Mouse (Mus musculus) c-Kit-positive CD71-positive TER-119-positive erythroid progenitor cells, embryonic 14.5 days (primary cell): ENCODE measurements at regions not wholly inside any gene's neighbourhood (a gene's known extent, or its start where the extent isn't known, plus 50 kb on each side); places are given as distances from the start of the nearest gene placed in this dataset.
A peak's percentile ranks its signal among the peaks of the same experiment; 100 is the strongest.

ENCODE experiments used
- DNase-seq: peaks from one replicate; pipeline ENCODE4 v3.0.0-alpha.2; 2013; ENCODE audit warnings: low spot score

GRCm38 (mm10) chr9:43930037-43930404, 113.2 kb upstream of the Thy1 start:
- DNase-seq: no peak

GRCm38 (mm10) chr9:43930476-43930875, 112.7 kb upstream of the Thy1 start:
- no peak for DNase-seq

GRCm38 (mm10) chr9:43934012-43934690, 109.0 kb upstream of the Thy1 start:
- DNase-seq: no peak

GRCm38 (mm10) chr9:43934691-43935064, 108.5 kb upstream of the Thy1 start:
- DNase-seq: no peak

GRCm38 (mm10) chr9:43939336-43939735, 103.8 kb upstream of the Thy1 start:
- no peak for DNase-seq

GRCm38 (mm10) chr9:43942147-43942546, 101.0 kb upstream of the Thy1 start:
- no peak for DNase-seq

GRCm38 (mm10) chr9:43943522-43943921, 99.7 kb upstream of the Thy1 start:
- DNase-seq: no peak

- no peak for DNase-seq
Observed at GRCm38 (mm10) chr9:43944816-43945741, 98.1 kb upstream of the Thy1 start.

GRCm38 (mm10) chr9:43945997-43946649, 97.1 kb upstream of the Thy1 start:
- DNase-seq: no peak

GRCm38 (mm10) chr9:43947089-43947488, 96.1 kb upstream of the Thy1 start:
- DNase-seq: no peak

- no peak for DNase-seq
Observed at GRCm38 (mm10) chr9:43947490-43948150, 95.6 kb upstream of the Thy1 start.

- DNase-seq: no peak
Observed at GRCm38 (mm10) chr9:43953128-43953527, 90.1 kb upstream of the Thy1 start.

- peak; percentile 10 for DNase-seq
Observed at GRCm38 (mm10) chr9:43959541-43959940, 83.6 kb upstream of the Thy1 start.

- DNase-seq: no peak
Observed at GRCm38 (mm10) chr9:43961431-43961830, 81.8 kb upstream of the Thy1 start.

GRCm38 (mm10) chr9:43965171-43965570, 78.0 kb upstream of the Thy1 start:
- no peak for DNase-seq

- no peak for DNase-seq
Observed at GRCm38 (mm10) chr9:43965811-43966210, 77.4 kb upstream of the Thy1 start.

- DNase-seq: no peak
Observed at GRCm38 (mm10) chr9:43970043-43970795, 73.0 kb upstream of the Thy1 start.

- DNase-seq: no peak
Observed at GRCm38 (mm10) chr9:43970858-43971257, 72.3 kb upstream of the Thy1 start.

- peak; percentile 47 for DNase-seq
Observed at GRCm38 (mm10) chr9:43972290-43972689, 70.9 kb upstream of the Thy1 start.

GRCm38 (mm10) chr9:43975405-43975804, 67.8 kb upstream of the Thy1 start:
- no peak for DNase-seq

GRCm38 (mm10) chr9:43976366-43976765, 66.8 kb upstream of the Thy1 start:
- no peak for DNase-seq

GRCm38 (mm10) chr9:43977773-43978172, 65.4 kb upstream of the Thy1 start:
- no peak for DNase-seq
